Mouse (Mus musculus) cerebellum, adult 9-11 months (tissue): ENCODE results near the gene B3galt1.

Experiments
- DNase-seq: peaks from one replicate; pipeline ENCODE4 v3.0.0; 2022

Gene B3galt1

DNA sequence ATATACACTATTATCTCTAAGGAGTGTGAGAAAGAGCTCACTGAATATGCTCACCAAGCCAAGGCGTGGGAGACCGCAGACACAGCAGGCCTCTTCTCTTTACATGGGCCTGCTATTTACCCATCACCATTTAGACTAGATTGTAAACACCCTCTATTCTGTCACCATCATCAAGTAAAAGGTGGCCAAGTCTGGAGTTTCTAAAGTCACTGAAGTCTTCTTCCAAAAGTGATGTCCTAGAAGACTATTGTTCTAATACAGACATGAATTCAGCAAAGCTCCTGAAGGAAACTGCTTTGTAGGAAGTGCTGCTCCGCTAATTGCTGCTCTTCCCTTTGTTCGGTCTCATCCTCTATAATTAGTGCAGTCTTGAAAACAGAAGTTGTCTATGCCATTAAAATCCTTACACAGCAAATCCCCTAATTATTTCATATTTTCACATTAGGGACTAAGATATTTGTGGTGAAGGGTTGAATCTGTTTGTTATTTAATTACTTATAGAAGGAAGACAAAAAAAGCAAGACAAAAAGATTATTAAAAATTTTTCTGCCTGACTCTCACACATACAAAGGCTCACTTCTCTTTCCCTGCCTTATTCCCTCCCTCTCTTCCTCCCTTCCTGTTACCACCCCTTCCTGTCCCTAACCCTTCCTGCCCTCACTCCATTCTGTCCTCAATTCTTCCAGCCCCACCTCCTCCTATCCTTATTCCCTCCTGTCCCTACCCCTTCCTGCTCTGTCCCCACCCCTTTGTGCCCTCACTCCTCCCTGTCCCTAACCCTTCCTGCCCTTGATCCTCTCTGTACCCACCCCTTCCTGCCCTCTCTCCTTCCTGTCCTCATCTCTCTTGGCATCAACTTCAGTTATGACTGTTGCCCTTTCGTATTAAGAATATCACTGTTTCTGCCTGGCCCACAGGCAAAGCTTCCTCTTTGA lies 514.0 kb downstream of the B3galt1 start:
- DNase-seq, result no peak

DNA sequence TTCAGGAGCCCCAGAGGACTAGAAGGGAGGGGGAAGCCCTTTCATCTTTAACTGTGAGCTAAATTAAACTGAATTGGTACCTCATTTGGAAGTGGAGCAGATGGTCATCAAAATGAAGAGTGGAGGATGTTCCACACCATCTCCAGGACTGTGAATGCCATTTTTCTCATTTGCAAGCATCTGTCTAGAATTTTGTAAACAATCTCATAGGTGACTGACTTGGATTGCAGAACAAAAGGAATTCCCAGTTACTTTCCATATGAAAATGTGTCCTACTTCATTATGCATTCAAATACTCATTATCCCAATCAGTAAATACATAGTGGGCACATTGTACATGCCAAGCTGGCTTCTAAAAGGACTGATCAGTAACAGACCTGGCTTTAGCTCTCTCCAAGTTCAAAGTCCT lies 515.2 kb downstream of the B3galt1 start:
- no peak for DNase-seq

DNA sequence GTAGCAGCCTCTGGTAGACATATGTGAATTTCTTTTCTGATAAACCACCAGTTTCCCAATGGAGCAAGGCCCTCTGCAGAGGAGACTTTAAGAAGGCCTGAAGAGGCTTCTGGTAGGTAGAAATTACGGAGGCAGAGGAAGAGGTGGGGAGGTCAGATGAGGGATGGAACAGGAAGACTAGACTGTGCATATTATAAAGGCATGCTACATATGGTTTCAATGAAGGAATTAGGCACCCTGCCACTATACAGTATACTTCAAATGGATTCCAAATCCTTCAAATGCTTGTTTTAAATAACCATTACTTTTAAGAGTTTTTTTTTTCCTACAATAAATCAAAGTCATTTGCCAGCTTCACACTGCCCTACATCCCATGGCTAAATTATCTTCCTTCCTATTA lies 518.8 kb downstream of the B3galt1 start:
- DNase-seq, result no peak

DNA sequence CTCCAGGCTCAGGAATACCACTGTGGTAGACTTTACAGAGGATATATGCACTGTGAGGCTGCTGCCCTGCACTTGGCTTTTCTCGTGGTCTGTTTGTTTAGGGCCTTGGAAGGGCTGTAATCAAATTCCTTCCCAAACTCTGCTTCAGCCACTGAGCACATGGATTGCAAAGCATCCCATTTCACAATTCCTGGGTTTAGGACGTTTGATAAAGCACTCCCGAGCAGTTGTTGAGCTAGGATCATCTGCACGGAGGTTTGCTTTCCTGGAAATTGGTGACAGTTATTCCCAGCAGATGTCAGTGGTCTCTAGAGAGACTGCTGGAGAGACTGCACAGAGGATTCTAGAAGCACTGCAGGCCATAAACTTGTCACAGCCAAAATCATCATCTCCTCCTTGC lies 520.4 kb downstream of the B3galt1 start:
- DNase-seq, result no peak

DNA sequence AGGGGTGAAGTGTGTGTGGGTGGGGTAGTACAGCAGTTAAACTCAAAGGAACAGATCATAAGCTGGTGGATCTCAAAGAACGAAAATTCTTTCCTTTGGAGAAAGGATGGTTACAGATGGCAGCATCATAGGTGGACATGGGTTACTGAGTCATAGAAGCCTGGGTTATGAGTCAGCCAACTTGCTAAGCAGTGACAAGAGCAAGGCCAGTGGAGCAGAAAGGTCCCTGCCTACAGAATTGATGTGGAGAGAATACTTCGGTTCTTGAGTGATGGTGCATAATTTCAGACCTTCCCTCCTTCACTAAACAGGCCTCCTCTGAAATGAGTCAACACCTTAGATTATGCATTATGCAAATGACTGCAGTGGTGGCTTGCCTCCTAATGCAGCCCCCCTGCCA lies 525.9 kb downstream of the B3galt1 start:
- no peak for DNase-seq

DNA sequence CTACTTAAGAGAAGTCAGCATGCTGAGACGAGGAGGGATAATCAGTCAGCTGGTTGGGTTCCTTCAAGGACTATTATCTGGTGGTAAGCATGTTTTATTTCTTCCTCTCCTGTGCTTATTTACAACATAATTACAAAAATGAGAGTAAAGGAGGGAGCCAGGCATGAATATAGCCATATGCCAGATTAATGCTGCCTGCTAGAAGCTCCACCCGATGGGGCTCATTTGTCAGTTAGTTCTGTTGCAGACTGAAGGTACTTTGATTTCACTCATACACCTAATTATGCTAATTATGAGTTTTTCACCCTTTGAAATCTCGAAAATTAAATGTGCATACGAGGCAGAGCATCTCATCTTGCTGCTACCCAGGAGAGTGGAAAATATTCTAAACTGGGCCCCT lies 539.0 kb downstream of the B3galt1 start:
- no peak for DNase-seq

DNA sequence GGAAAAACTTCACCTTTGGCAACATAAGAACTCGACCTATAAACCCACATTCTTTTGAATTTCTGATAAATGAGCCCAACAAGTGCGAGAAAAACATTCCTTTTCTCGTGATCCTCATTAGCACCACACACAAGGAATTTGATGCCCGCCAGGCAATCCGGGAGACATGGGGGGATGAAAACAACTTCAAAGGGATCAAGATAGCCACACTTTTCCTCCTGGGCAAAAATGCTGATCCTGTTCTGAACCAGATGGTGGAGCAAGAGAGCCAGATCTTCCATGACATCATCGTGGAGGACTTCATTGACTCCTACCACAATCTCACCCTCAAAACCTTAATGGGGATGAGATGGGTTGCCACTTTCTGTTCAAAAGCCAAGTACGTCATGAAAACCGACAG lies 552.4 kb downstream of the B3galt1 start:
- DNase-seq, result no peak

DNA sequence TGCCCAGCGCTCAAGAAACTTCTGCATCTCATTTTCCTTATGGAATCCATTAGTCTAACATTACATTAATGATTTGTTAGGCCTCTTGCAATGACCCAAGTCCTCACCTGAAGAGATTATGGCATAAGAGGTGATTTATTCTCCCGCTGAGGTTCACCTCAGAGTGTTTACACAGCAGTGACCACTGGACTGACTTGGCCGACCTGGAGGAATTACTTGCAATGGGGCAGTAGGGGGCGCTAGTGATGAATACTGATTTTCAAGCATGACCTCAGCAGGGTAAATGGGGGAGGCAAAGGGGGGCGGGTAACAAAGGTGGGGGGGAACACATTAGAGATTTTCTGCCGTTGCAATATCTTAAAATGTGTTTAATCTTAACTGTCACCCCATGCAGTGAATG lies 559.1 kb downstream of the B3galt1 start:
- DNase-seq, result no peak

DNA sequence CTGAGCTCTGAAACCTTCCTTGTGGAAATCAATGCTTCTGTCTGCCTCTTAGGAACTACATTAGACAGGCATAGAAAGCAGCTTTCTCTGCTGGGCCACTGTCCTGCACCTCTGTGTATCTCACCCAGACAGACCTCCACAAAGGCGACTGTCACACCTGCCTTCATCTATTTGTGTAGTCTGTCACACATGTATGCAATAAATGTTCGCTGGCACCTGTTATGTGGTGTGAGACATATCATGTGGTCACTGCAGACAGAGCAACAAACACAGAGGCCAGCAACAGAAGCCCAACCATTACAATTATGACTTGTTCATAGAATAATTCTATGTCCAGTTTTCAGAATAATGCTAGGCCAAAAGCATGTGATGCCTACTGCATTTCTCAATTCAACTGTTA lies 575.4 kb downstream of the B3galt1 start:
- DNase-seq, result no peak

DNA sequence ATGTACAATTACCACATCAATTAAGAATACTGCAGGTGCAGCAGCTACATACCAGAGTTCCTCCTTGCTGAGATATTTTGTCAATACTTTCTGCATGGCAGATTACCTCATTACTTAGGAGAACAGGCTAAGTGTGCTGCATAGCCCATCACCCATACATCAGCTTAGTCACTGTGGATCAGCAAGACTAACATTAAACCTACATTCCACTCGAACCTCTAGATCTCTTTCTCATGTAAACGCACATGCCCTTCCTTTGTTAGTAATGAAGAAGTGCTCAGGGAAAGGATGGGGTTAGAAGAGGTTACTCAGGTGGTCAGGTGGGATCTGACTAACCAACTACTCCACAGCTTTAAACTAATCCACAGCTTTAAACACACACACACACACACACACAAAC lies 577.6 kb downstream of the B3galt1 start:
- no peak for DNase-seq

DNA sequence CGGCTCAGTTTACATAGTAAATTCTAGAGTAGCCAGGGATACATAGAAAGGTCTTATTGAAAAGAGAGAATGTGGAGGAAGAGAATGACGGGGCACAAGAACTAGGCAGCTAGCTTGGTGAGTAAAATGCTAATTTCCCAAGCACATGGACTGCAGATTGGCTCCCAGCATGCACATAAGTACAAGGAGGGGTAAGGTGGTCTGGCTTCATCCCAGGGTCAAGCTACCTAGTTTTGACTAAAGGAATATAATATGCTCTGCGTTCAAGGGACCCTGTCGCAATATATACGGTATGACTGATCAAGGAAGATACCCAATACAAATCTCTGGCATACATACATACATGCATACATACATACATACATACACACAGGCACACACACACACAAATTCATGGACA lies 594.1 kb downstream of the B3galt1 start:
- DNase-seq, result peak; percentile 4

DNA sequence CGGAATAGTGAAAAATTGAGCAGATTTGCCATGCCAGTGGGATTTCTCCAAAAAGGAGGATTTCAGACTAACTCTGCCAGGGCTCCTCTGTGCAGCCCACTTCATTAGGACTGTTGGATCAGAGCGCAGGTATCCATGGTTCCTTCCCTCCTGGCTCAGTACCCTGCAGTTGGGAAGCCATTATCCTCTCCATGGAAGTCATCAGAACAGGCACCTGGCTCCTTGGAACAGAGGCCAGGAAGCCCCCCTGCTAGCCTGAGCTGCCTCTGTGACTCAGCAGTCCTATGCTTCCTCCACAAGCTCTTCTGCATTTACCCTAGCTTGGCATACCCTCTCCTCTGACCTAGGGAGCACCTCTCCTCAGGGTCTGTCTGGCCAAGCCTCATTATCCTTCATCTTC lies 594.9 kb downstream of the B3galt1 start:
- peak; percentile 40 for DNase-seq

DNA sequence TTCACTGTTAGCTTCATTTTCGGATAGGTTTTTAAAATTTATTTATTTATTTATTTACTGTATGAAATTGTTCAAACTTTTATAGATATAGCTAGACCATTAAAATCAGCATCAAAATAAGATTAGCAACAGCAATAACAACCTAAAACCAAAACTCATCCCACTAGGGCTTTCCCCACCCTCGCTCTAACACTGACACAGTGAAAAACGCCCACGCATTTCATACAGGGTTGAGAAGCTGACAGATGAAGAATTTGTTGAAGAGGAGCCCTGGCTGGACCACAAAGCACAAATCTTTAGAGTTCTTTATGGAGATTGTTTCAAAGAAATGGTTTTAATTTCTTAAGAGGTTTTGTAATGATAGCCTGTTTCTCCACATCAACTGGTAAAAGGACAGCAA lies 596.3 kb downstream of the B3galt1 start:
- no peak for DNase-seq

DNA sequence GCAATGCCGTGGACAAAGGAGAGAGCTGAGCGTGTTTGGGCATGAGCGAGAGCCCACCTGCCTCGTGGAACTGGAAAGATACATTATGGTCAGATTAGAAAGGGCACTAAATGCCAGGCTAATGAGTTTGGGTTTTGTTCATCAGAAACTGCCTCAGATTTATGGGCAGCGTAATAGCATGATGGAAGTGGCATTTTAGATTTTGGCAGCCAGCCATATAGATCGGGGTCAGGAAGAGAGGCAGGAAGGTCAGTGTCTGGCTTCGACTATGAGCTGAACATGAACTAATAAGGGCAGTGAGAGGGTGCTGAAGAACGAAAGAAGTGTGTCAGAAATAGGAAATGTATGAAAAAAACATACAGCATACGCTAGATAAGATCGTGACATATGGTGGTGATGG lies 605.6 kb downstream of the B3galt1 start:
- DNase-seq, result no peak
